Mouse (Mus musculus): ENCODE data around the gene Ccz1. TPM values are rescaled to one million over a fixed set of nuclear protein-coding genes. Genes with fewer than 3 reads are reported as not detected.
A peak's percentile ranks its signal among the peaks of the same experiment; 100 is the strongest.

Ccz1 gene
- polyA plus RNA-seq (2014; fragmentation: Nextera tagmentation; extraction: Ambion mirVana), result 93.0 and 98.1 TPM in 2 replicates

GRCm38 (mm10) chr5:144014551-144015311, at the start of gene Ccz1:
Gene Ccz1, minus strand, starts transcription at chr5:144014877.
- Histone ChIP-seq H3K27me3 (replicated peaks; ENCODE audit: control insufficient read depth, insufficient read depth, low read length) (no peaks in the 10 kb centered on the region), H3K4me2 (ENCODE audit: low read length) (peak within 1 kb of the TSS; percentile 54), H3K9ac (ENCODE audit: low read length) (peak within 1 kb of the TSS; percentile 85), H3K9me3 (replicated peaks; ENCODE audit: control insufficient read depth, low read length) (no peaks in the 10 kb centered on the region), H3K4me3 (ENCODE audit: low read depth, low read length) (peak within 1 kb of the TSS; percentile 93), H3K36me3 (ENCODE audit: control insufficient read depth, insufficient read depth, low read length) (peaks cover 28% of the 10 kb centered on the region), H3K4me1 (ENCODE audit: control insufficient read depth, insufficient read depth, low read length) (0 out of 2 replicates have a peak, but pooled peaks cover 4% of the 10 kb centered on the region), H3K27ac (ENCODE audit: low read depth, low read length) (peak within 1 kb of the TSS; percentile 72)
- ATAC-seq, result peak; percentile 100
- peak; percentile 94 for DNase-seq (ENCODE audit: low spot score)
- WGBS, result 3% methylated on average over 45 of the region's 47 CpGs

GRCm38 (mm10) chr5:144064093-144064492, 49.4 kb upstream of the Ccz1 start:
- H3K9ac ChIP-seq (ENCODE audit: low read length), result no peak overlapping the region
- no peaks in the 10 kb centered on the region for H3K4me1 ChIP-seq (ENCODE audit: control insufficient read depth, insufficient read depth, low read length)
- H3K27me3 ChIP-seq (replicated peaks; ENCODE audit: control insufficient read depth, insufficient read depth, low read length), result no peaks in the 10 kb centered on the region
- no peaks in the 10 kb centered on the region for H3K9me3 ChIP-seq (replicated peaks; ENCODE audit: control insufficient read depth, low read length)
- ATAC-seq (no peak), DNase-seq (ENCODE audit: low spot score) (no peak)
- H3K36me3 ChIP-seq (ENCODE audit: control insufficient read depth, insufficient read depth, low read length), result no peaks in the 10 kb centered on the region
- no peak overlapping the region for H3K27ac ChIP-seq (ENCODE audit: low read depth, low read length)
- no peak overlapping the region for H3K4me2 ChIP-seq (ENCODE audit: low read length)
- H3K4me3 ChIP-seq (ENCODE audit: low read depth, low read length), result no peak overlapping the region
- 54% methylated on average over 5 of the region's 5 CpGs for WGBS

- Histone ChIP-seq H3K27ac (ENCODE audit: low read depth, low read length) (no peak overlapping the region), H3K4me3 (ENCODE audit: low read depth, low read length) (no peak overlapping the region), H3K36me3 (ENCODE audit: control insufficient read depth, insufficient read depth, low read length) (no peaks in the 10 kb centered on the region), H3K4me2 (ENCODE audit: low read length) (no peak overlapping the region), H3K9me3 (replicated peaks; ENCODE audit: control insufficient read depth, low read length) (no peaks in the 10 kb centered on the region), H3K9ac (ENCODE audit: low read length) (no peak overlapping the region), H3K4me1 (ENCODE audit: control insufficient read depth, insufficient read depth, low read length) (no peaks in the 10 kb centered on the region), H3K27me3 (replicated peaks; ENCODE audit: control insufficient read depth, insufficient read depth, low read length) (no peaks in the 10 kb centered on the region)
- WGBS, result 93% methylated on average over 6 of the region's 6 CpGs
- ATAC-seq (no peak), DNase-seq (ENCODE audit: low spot score) (no peak)
These were observed 39.7 kb upstream of the Ccz1 start for GRCm38 (mm10) chr5:144054340-144054739.

GRCm38 (mm10) chr5:144053450-144053849, 38.8 kb upstream of the Ccz1 start:
- H3K4me1 ChIP-seq (ENCODE audit: control insufficient read depth, insufficient read depth, low read length), result no peaks in the 10 kb centered on the region
- DNase-seq (ENCODE audit: low spot score) (no peak), ATAC-seq (no peak)
- no peak overlapping the region for H3K27ac ChIP-seq (ENCODE audit: low read depth, low read length)
- no peak overlapping the region for H3K9ac ChIP-seq (ENCODE audit: low read length)
- H3K36me3 ChIP-seq (ENCODE audit: control insufficient read depth, insufficient read depth, low read length), result no peaks in the 10 kb centered on the region
- no peaks in the 10 kb centered on the region for H3K9me3 ChIP-seq (replicated peaks; ENCODE audit: control insufficient read depth, low read length)
- H3K27me3 ChIP-seq (replicated peaks; ENCODE audit: control insufficient read depth, insufficient read depth, low read length), result no peaks in the 10 kb centered on the region
- 56% methylated on average over 3 of the region's 3 CpGs for WGBS
- no peak overlapping the region for H3K4me2 ChIP-seq (ENCODE audit: low read length)
- H3K4me3 ChIP-seq (ENCODE audit: low read depth, low read length), result no peak overlapping the region

GRCm38 (mm10) chr5:144051268-144051667, 36.6 kb upstream of the Ccz1 start:
- H3K9me3 ChIP-seq (replicated peaks; ENCODE audit: control insufficient read depth, low read length), result no peaks in the 10 kb centered on the region
- DNase-seq (ENCODE audit: low spot score) (no peak), ATAC-seq (no peak)
- H3K9ac ChIP-seq (ENCODE audit: low read length), result no peak overlapping the region
- no peaks in the 10 kb centered on the region for H3K4me1 ChIP-seq (ENCODE audit: control insufficient read depth, insufficient read depth, low read length)
- no peaks in the 10 kb centered on the region for H3K27me3 ChIP-seq (replicated peaks; ENCODE audit: control insufficient read depth, insufficient read depth, low read length)
- H3K27ac ChIP-seq (ENCODE audit: low read depth, low read length), result no peak overlapping the region
- H3K4me2 ChIP-seq (ENCODE audit: low read length), result no peak overlapping the region
- H3K4me3 ChIP-seq (ENCODE audit: low read depth, low read length), result no peak overlapping the region
- no peaks in the 10 kb centered on the region for H3K36me3 ChIP-seq (ENCODE audit: control insufficient read depth, insufficient read depth, low read length)

GRCm38 (mm10) chr5:144049881-144050280, 35.2 kb upstream of the Ccz1 start:
- Histone ChIP-seq H3K9ac (ENCODE audit: low read length) (no peak overlapping the region), H3K27me3 (replicated peaks; ENCODE audit: control insufficient read depth, insufficient read depth, low read length) (no peaks in the 10 kb centered on the region), H3K4me2 (ENCODE audit: low read length) (no peak overlapping the region), H3K27ac (ENCODE audit: low read depth, low read length) (no peak overlapping the region), H3K36me3 (ENCODE audit: control insufficient read depth, insufficient read depth, low read length) (no peaks in the 10 kb centered on the region), H3K4me3 (ENCODE audit: low read depth, low read length) (no peak overlapping the region), H3K9me3 (replicated peaks; ENCODE audit: control insufficient read depth, low read length) (no peaks in the 10 kb centered on the region), H3K4me1 (ENCODE audit: control insufficient read depth, insufficient read depth, low read length) (no peaks in the 10 kb centered on the region)
- DNase-seq (ENCODE audit: low spot score) (no peak), ATAC-seq (no peak)
- WGBS, result 72% methylated on average over 3 of the region's 3 CpGs

GRCm38 (mm10) chr5:144047324-144047723, 32.6 kb upstream of the Ccz1 start:
- DNase-seq (ENCODE audit: low spot score), result peak; percentile 52
- H3K9me3 ChIP-seq (replicated peaks; ENCODE audit: control insufficient read depth, low read length), result no peaks in the 10 kb centered on the region
- no peak overlapping the region for H3K9ac ChIP-seq (ENCODE audit: low read length)
- no peaks in the 10 kb centered on the region for H3K4me1 ChIP-seq (ENCODE audit: control insufficient read depth, insufficient read depth, low read length)
- H3K27me3 ChIP-seq (replicated peaks; ENCODE audit: control insufficient read depth, insufficient read depth, low read length), result no peaks in the 10 kb centered on the region
- H3K36me3 ChIP-seq (ENCODE audit: control insufficient read depth, insufficient read depth, low read length), result no peaks in the 10 kb centered on the region
- peak; percentile 61; the same call in 1 of the 2 replicates for ATAC-seq
- H3K4me2 ChIP-seq (ENCODE audit: low read length), result no peak overlapping the region
- H3K4me3 ChIP-seq (ENCODE audit: low read depth, low read length), result no peak overlapping the region
- H3K27ac ChIP-seq (ENCODE audit: low read depth, low read length), result peak overlapping the region; percentile 55; the same call in 1 of the 2 replicates
- WGBS, result 52% methylated on average over 13 of the region's 13 CpGs

GRCm38 (mm10) chr5:144043166-144043565, 28.5 kb upstream of the Ccz1 start:
- Histone ChIP-seq H3K4me3 (ENCODE audit: low read depth, low read length) (no peak overlapping the region), H3K27ac (ENCODE audit: low read depth, low read length) (no peak overlapping the region), H3K9me3 (replicated peaks; ENCODE audit: control insufficient read depth, low read length) (no peaks in the 10 kb centered on the region), H3K4me2 (ENCODE audit: low read length) (no peak overlapping the region), H3K4me1 (ENCODE audit: control insufficient read depth, insufficient read depth, low read length) (no peaks in the 10 kb centered on the region), H3K36me3 (ENCODE audit: control insufficient read depth, insufficient read depth, low read length) (no peaks in the 10 kb centered on the region), H3K9ac (ENCODE audit: low read length) (no peak overlapping the region), H3K27me3 (replicated peaks; ENCODE audit: control insufficient read depth, insufficient read depth, low read length) (no peaks in the 10 kb centered on the region)
- WGBS, result 94% methylated on average over 11 of the region's 11 CpGs
- DNase-seq (ENCODE audit: low spot score) (no peak), ATAC-seq (no peak)

- no peaks in the 10 kb centered on the region for H3K27me3 ChIP-seq (replicated peaks; ENCODE audit: control insufficient read depth, insufficient read depth, low read length)
These were observed 26.2 kb upstream of the Ccz1 start for GRCm38 (mm10) chr5:144040720-144041364.

More at GRCm38 (mm10) chr5:144040720-144041364, 26.2 kb upstream of the Ccz1 start:
- peak; percentile 80 for DNase-seq (ENCODE audit: low spot score)
- H3K9me3 ChIP-seq (replicated peaks; ENCODE audit: control insufficient read depth, low read length), result no peaks in the 10 kb centered on the region
- H3K9ac ChIP-seq (ENCODE audit: low read length), result no peak overlapping the region
- ATAC-seq, result peak; percentile 46; the same call in 1 of the 2 replicates
- no peak overlapping the region for H3K4me2 ChIP-seq (ENCODE audit: low read length)
- WGBS, result 43% methylated on average over 11 of the region's 11 CpGs
- H3K4me1 ChIP-seq (ENCODE audit: control insufficient read depth, insufficient read depth, low read length), result no peaks in the 10 kb centered on the region
- H3K27ac ChIP-seq (ENCODE audit: low read depth, low read length), result no peak overlapping the region
- no peaks in the 10 kb centered on the region for H3K36me3 ChIP-seq (ENCODE audit: control insufficient read depth, insufficient read depth, low read length)
- no peak overlapping the region for H3K4me3 ChIP-seq (ENCODE audit: low read depth, low read length)
